Mouse (Mus musculus) heart, adult 2 months (tissue): Measurements from ENCODE around the gene Crygb. TPM values are rescaled to one million over a fixed set of nuclear protein-coding genes. Genes with fewer than 3 reads are reported as not detected.
"Not testable (repeated sequence)": the region's sequence is repeated elsewhere in the genome, so short reads cannot be mapped to it uniquely, and the experiment has no call there.

Source experiments
- DNase-seq, 2 experiments: peaks; one replicate each; pipeline ENCODE4 v3.0.0; 2021
- H3K27ac ChIP-seq: fragments of 200-600 bp; 2 replicates; pipeline ENCODE4 v1.8.1; 2022
- H3K27me3 ChIP-seq: fragments of 200-500 bp; 2 replicates; pipeline ENCODE4 v1.6.1; 2012; ENCODE audit warnings: mild to moderate bottlenecking, low read length, inconsistent platforms, mixed read lengths; ENCODE audit not compliant: control insufficient read depth, insufficient read depth
- H3K36me3 ChIP-seq: fragments of 200-500 bp; 2 replicates; pipeline ENCODE4 v1.6.1; 2012; ENCODE audit warnings: low read length, inconsistent platforms; ENCODE audit not compliant: control insufficient read depth, insufficient read depth
- H3K4me1 ChIP-seq: fragments of 200-500 bp; 2 replicates; pipeline ENCODE4 v1.6.1; 2011; ENCODE audit warnings: low read length; ENCODE audit not compliant: control insufficient read depth, insufficient read depth
- H3K4me3 ChIP-seq: fragments of 200-600 bp; 2 replicates; pipeline ENCODE4 v1.8.1; 2022
- H3K79me2 ChIP-seq: fragments of 200-500 bp; replicated peaks from 2 replicates; pipeline ENCODE4 v1.6.1; 2012; ENCODE audit warnings: mild to moderate bottlenecking, inconsistent platforms, low read length, moderate library complexity, mixed read lengths; ENCODE audit not compliant: control insufficient read depth, insufficient read depth
- H3K9ac ChIP-seq: fragments of 200-500 bp; 2 replicates; pipeline ENCODE4 v1.6.1; 2012; ENCODE audit warnings: low read depth, mild to moderate bottlenecking, control low read depth, inconsistent platforms, low read length, mixed read lengths
- CTCF ChIP-seq: fragments of 200-600 bp; IDR thresholded peaks from 2 replicates; pipeline ENCODE4 v1.8.1; 2022; ENCODE audit warnings: antibody characterized with exemption, mild to moderate bottlenecking, moderate library complexity
- EP300 ChIP-seq: fragments of 200-500 bp; IDR thresholded peaks from 2 replicates; pipeline ENCODE4 v1.6.1; 2011; ENCODE audit warnings: low read depth, low read length, control low read depth; ENCODE audit not compliant: insufficient read depth
- POLR2A ChIP-seq: fragments of 200-500 bp; IDR thresholded peaks from 2 replicates; pipeline ENCODE4 v1.6.1; 2011; ENCODE audit warnings: mild to moderate bottlenecking, low read depth, low read length, control low read depth; ENCODE audit not compliant: insufficient read depth
- WGBS: fragments of 180-500 bp; shearing (Covaris S2); methylation state at CpG from one replicate; pipeline ENCODE4 v1.1.7; 2018; 5-methylcytosine and 5-hydroxymethylcytosine counted together
- intact Hi-C: fragments of 180-260 bp; cut with DNase I; formaldehyde crosslinking; loops from one replicate; pipeline ENCODE4 v1.15.1; 2025
- polyA plus RNA-seq: library from polyadenylated mRNA; depleted of rRNA; stranded (reverse); fragments of >200 nt; gene quantifications from 2 replicates; pipeline ENCODE4 v1.2.3, GENCODE M21; 2012
- total RNA-seq, 2 experiments: library from RNA; stranded (reverse); gene quantifications; 2 replicates each; pipeline ENCODE4 v1.2.3; 2021

Crygb gene
- total and polyA plus RNA-seq, 3 experiments = not detected

DNA sequence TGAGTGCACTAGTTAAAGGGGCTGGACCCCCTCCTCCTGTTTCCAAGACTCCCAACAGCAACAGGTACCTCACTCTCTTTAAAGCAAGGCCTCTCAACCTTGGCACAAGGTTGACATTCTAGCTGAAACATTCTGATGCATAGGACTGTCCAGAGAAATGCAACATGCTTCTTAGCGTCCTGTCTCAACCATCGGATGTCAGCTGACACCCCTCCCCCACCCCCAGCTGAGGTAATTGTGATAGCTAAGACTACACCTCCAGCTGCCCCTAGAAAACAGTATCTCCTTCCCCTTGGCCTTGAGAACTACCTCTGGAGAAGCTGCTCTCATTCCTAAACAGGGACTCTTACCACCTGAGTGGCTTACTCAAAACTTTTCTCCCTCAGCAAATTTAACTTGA, 29.9 kb downstream of the Crygb start:
- 27% methylated on average over 2 of the region's 2 CpGs for WGBS
- Histone ChIP-seq H3K4me1 (no peaks in the 10 kb centered on the region), H3K79me2 (no peaks in the 10 kb centered on the region), H3K27me3 (no peaks in the 10 kb centered on the region), H3K9ac (no peak overlapping the region), H3K36me3 (no peaks in the 10 kb centered on the region), H3K27ac (no peak overlapping the region), H3K4me3 (no peak overlapping the region)
- DNase-seq = no peak
- intact Hi-C loops = no loop called here
- TF ChIP-seq CTCF (no peak), POLR2A (no peak), EP300 (no peak)

DNA sequence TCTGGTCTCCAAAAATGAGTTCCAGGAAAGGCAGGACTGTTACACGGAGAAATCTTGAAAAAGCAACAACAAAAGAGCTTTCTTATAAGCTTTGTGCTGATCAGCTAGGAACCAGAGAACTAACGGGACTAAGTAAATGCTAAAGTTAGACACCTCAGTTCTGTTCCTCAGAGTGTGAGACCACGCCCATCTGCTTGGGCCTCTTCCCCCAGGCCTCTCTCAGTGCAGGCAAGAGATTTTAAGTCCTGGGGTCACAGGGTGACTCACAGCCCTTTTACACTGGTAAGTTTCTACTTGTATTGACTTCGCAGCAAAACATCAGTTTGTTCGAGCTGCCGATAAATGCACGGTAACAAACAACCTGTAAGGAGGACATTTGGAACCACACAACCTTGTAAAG, 30.4 kb downstream of the Crygb start:
- no peaks in the 10 kb centered on the region for H3K36me3 ChIP-seq
- no peak for DNase-seq
- no peaks in the 10 kb centered on the region for H3K27me3 ChIP-seq
- no peaks in the 10 kb centered on the region for H3K4me1 ChIP-seq
- no peak overlapping the region for H3K4me3 ChIP-seq
- TF ChIP-seq EP300 (no peak), POLR2A (no peak)
- H3K27ac ChIP-seq = no peak overlapping the region
- intact Hi-C loops = no loop called here
- H3K9ac ChIP-seq = no peak overlapping the region
- 73% methylated on average over 7 of the region's 7 CpGs for WGBS
- no peaks in the 10 kb centered on the region for H3K79me2 ChIP-seq

DNA sequence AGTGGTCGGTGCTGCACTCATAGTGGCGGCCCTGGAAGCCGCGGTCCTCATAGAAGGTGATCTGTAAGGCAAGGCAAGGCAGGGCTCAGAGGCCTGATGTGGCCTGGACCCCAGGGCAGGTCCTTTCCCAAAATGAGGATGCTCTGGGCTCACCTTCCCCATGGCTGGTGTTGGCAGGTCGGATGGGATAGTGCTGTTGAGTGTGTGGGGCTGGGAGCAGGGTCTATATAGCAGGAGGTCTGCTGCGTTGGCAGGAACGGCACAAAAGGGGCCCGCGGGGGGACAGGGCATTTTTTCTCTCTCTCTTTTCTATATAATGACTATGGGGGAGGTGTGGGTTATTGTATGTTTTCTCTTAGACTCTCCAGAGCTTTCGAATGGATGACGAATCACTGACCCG, 31.1 kb downstream of the Crygb start, which contains the start of gene Cryge:
Cryge (minus strand) TSS at position 198 of the 400 bp plus-strand sequence.
- H3K9ac ChIP-seq, H3K4me3 ChIP-seq, H3K36me3 ChIP-seq, H3K27ac ChIP-seq, DNase-seq, intact Hi-C loops, H3K79me2 ChIP-seq, H3K27me3 ChIP-seq, H3K4me1 ChIP-seq: not testable (repeated sequence)
- WGBS = 77% methylated on average over 11 of the region's 12 CpGs

DNA sequence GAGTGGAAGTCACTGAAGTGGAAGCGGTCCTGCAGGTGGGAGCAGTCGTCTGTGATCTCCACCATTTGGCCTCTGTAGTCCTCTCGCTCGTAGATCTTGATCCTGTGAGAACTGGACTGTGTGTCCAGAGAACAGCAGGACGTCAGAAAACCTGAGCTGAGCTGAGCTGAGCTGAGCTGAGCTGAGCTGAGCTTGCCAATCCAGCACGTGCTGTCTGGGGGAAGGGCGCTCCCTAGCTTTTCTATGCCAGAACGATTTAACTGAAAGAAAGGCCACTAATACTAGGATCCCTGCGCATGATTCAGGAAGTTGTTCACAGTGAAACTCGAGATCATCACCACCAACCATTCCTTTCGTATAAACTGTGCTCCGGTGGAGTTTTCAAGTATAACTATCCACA, 33.3 kb downstream of the Crygb start:
- H3K4me1 ChIP-seq = peaks cover 1% of the 10 kb centered on the region; the same call in 1 of the 2 replicates
- intact Hi-C loops = loop anchor here (5.0 kb wide), 1 partner anchor 129 kb away; no protein-coding TSS in a partner anchor
- WGBS = 63% methylated on average over 12 of the region's 12 CpGs
- no peak for DNase-seq
- TF ChIP-seq POLR2A (no peak), EP300 (no peak), CTCF (no peak)
- H3K9ac ChIP-seq = no peak overlapping the region
- no peaks in the 10 kb centered on the region for H3K36me3 ChIP-seq
- H3K79me2 ChIP-seq = no peaks in the 10 kb centered on the region
- no peak overlapping the region for H3K27ac ChIP-seq
- H3K4me3 ChIP-seq = no peak overlapping the region
- no peaks in the 10 kb centered on the region for H3K27me3 ChIP-seq

DNA sequence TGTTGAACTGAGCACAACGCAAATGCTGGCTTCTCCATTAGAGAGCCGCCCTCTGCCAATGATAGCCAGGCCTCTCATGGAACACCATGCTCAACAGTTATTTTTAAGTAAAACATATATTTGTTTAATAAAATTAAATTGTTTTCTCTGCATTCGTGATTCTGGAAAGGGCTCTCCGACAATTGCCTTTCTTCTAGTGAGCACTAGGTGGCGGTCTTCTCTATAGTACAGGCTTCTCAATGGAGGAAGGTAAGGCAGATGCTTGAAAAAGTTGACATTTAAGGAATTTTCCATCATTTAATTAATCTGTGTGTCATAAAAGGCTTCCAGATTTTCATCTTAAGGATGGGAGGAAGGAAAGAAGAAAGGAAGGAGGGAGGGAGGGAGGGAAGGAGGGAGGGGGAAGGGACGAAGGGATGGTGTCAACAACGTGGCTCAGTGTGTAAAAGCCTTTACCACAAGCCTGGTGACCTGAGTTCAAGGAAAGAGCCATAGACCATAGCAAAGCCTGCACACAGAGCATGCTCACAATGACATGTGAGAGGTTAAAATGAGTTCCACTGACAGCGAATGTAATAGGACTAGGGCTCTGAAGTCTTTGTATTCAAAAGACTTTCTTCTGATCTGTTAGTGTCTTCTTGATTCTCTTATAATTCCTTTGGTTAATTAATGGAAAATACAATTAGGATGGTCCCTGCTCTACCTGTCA, 35.5 kb downstream of the Crygb start:
- TF ChIP-seq POLR2A = no peak
- no peak for TF ChIP-seq EP300
- TF ChIP-seq CTCF = peak; percentile 81
- Histone ChIP-seq H3K4me1 (peaks cover 1% of the 10 kb centered on the region; the same call in 1 of the 2 replicates), H3K27ac (no peak overlapping the region), H3K36me3 (no peaks in the 10 kb centered on the region), H3K79me2 (no peaks in the 10 kb centered on the region), H3K9ac (no peak overlapping the region), H3K27me3 (no peaks in the 10 kb centered on the region), H3K4me3 (no peak overlapping the region)
- no peak for DNase-seq
- intact Hi-C loops = loop anchor here (5.0 kb wide), 1 partner anchor 131 kb away; no protein-coding TSS in a partner anchor
- 34% methylated on average over 8 of the region's 8 CpGs for WGBS

DNA sequence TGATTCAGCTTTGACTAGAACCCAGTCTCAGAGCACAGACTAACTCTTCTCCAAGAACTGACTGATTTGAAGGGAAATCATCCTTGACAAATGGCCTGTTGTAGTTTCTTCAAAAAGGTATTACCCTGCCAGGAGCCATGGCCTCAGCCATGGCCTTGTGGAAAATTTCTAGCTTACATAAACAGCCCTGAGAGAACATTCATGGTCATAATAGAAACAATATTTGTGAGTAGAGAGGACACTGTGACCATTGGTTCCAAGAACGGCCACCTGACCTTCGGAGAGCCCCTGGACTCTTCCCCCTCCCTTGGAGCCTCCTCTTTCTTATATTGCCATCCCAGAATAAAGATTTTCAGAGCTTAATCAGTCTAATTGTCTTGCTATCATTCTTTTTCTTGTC, 38.7 kb downstream of the Crygb start:
- no peak overlapping the region for H3K4me3 ChIP-seq
- H3K9ac ChIP-seq = no peak overlapping the region
- peaks cover 1% of the 10 kb centered on the region; the same call in 1 of the 2 replicates for H3K4me1 ChIP-seq
- intact Hi-C loops = no loop called here
- H3K27ac ChIP-seq = no peak overlapping the region
- TF ChIP-seq POLR2A = no peak
- no peaks in the 10 kb centered on the region for H3K27me3 ChIP-seq
- no peaks in the 10 kb centered on the region for H3K36me3 ChIP-seq
- H3K79me2 ChIP-seq = no peaks in the 10 kb centered on the region
- 85% methylated on average over 2 of the region's 2 CpGs for WGBS
- DNase-seq = no peak
